Mouse (Mus musculus) cerebellum, adult 2 months (tissue): Measurements from ENCODE around the gene Dgke. TPM values are rescaled to one million over a fixed set of nuclear protein-coding genes. Genes with fewer than 3 reads are reported as not detected.
A peak's percentile ranks its signal among the peaks of the same experiment; 100 is the strongest.
"Not testable (repeated sequence)": the region's sequence is repeated elsewhere in the genome, so short reads cannot be mapped to it uniquely, and the experiment has no call there.

Experiments used
- DNase-seq, 2 experiments: peaks; one replicate each; pipeline ENCODE4 v3.0.0; 2021
- H3K27ac ChIP-seq: fragments of 200-500 bp; 2 replicates; pipeline ENCODE4 v1.5.1; 2012; ENCODE audit warnings: low read length, control low read depth, inconsistent platforms; ENCODE audit not compliant: insufficient read depth
- H3K27me3 ChIP-seq: fragments of 200-500 bp; 2 replicates; pipeline ENCODE4 v1.6.1; 2012; ENCODE audit warnings: inconsistent platforms, mild to moderate bottlenecking, low read length, moderate library complexity; ENCODE audit not compliant: control insufficient read depth, insufficient read depth
- H3K4me1 ChIP-seq: fragments of 200-500 bp; 2 replicates; pipeline ENCODE4 v1.6.1; 2011; ENCODE audit warnings: low read length; ENCODE audit not compliant: control insufficient read depth, insufficient read depth
- H3K4me3 ChIP-seq: fragments of 200-500 bp; replicated peaks from 2 replicates; pipeline ENCODE3; 2011; ENCODE audit warnings: mild to moderate bottlenecking, low read depth, low read length, control low read depth; ENCODE audit not compliant: insufficient read depth
- CTCF ChIP-seq: fragments of 200-500 bp; IDR thresholded peaks from 2 replicates; pipeline ENCODE4 v1.5.1; 2011; ENCODE audit warnings: low read depth, mild to moderate bottlenecking, control low read depth, low read length, moderate library complexity, borderline replicate concordance; ENCODE audit not compliant: insufficient read depth
- POLR2A ChIP-seq: fragments of 200-500 bp; IDR thresholded peaks from 2 replicates; pipeline ENCODE4 v1.6.1; 2011; ENCODE audit warnings: low read length, control low read depth, borderline replicate concordance; ENCODE audit not compliant: insufficient read depth
- WGBS: fragments of 180-500 bp; shearing (Covaris S2); methylation state at CpG from one replicate; pipeline ENCODE4 v1.1.7; 2018; 5-methylcytosine and 5-hydroxymethylcytosine counted together
- polyA plus RNA-seq: library from polyadenylated mRNA; depleted of rRNA; stranded (reverse); fragments of >200 nt; gene quantifications from 2 replicates; pipeline ENCODE4 v1.2.3, GENCODE M21; 2012

Gene Dgke
- polyA plus RNA-seq, 1 experiment: 34.0 TPM

GRCm38 (mm10) chr11:89002068-89002467 is 64.6 kb downstream of the Dgke start:
- Histone ChIP-seq H3K4me1 (no peaks in the 10 kb centered on the region), H3K27ac (no peak overlapping the region), H3K27me3 (no peaks in the 10 kb centered on the region), H3K4me3 (no peak overlapping the region)
- WGBS: 73% methylated on average over 5 of the region's 5 CpGs
- TF ChIP-seq POLR2A (no peak), CTCF (no peak)
- no peak for DNase-seq

- Histone ChIP-seq H3K27ac (no peak overlapping the region), H3K4me1 (no peaks in the 10 kb centered on the region), H3K4me3 (no peak overlapping the region), H3K27me3 (no peaks in the 10 kb centered on the region)
- TF ChIP-seq CTCF (no peak), POLR2A (no peak)
- DNase-seq: no peak
- 85% methylated on average over 7 of the region's 7 CpGs for WGBS
These were observed 65.1 kb downstream of the Dgke start for GRCm38 (mm10) chr11:89001569-89001968.

GRCm38 (mm10) chr11:89000527-89000819 is 66.2 kb downstream of the Dgke start:
- H3K27ac ChIP-seq: no peak overlapping the region
- no peaks in the 10 kb centered on the region for H3K27me3 ChIP-seq
- no peak for TF ChIP-seq POLR2A
- no peak for TF ChIP-seq CTCF
- H3K4me3 ChIP-seq: no peak overlapping the region
- no peaks in the 10 kb centered on the region for H3K4me1 ChIP-seq
- no peak for DNase-seq

GRCm38 (mm10) chr11:88999723-89000526 is 66.7 kb downstream of the Dgke start:
- no peak overlapping the region for H3K27ac ChIP-seq
- no peaks in the 10 kb centered on the region for H3K4me1 ChIP-seq
- H3K4me3 ChIP-seq: no peak overlapping the region
- H3K27me3 ChIP-seq: no peaks in the 10 kb centered on the region
- DNase-seq: no peak
- WGBS: 51% methylated on average over 33 of the region's 33 CpGs
- TF ChIP-seq CTCF (no peak), POLR2A (no peak)

- H3K27me3 ChIP-seq: no peaks in the 10 kb centered on the region
- WGBS: 10% methylated on average over 48 of the region's 48 CpGs
- H3K4me3 ChIP-seq: peak within 1 kb of the TSS; percentile 25
- H3K4me1 ChIP-seq: no peaks in the 10 kb centered on the region
- TF ChIP-seq CTCF: no peak
- TF ChIP-seq POLR2A: no peak
- no peak for DNase-seq
- H3K27ac ChIP-seq: no peak within 1 kb of the TSS
These were observed 67.5 kb downstream of the Dgke start, which contains the start of gene Trim25 for GRCm38 (mm10) chr11:88998974-88999722. Gene Trim25 (plus strand): TSS chr11:88999376.

- Histone ChIP-seq H3K4me1 (no peaks in the 10 kb centered on the region), H3K27ac (no peak overlapping the region), H3K27me3 (no peaks in the 10 kb centered on the region), H3K4me3 (no peak overlapping the region)
- no peak for TF ChIP-seq POLR2A
- no peak for TF ChIP-seq CTCF
- WGBS: 38% methylated on average over 3 of the region's 3 CpGs
- DNase-seq: no peak
These were observed 68.2 kb downstream of the Dgke start for GRCm38 (mm10) chr11:88998406-88998805.

GRCm38 (mm10) chr11:88997343-88997742 is 69.3 kb downstream of the Dgke start:
- H3K4me1 ChIP-seq, H3K4me3 ChIP-seq, DNase-seq, H3K27ac ChIP-seq, H3K27me3 ChIP-seq: not testable (repeated sequence)
- 87% methylated on average over 5 of the region's 5 CpGs for WGBS

- no peak for TF ChIP-seq POLR2A
- no peak for TF ChIP-seq CTCF
- H3K4me3 ChIP-seq: no peak overlapping the region
- no peaks in the 10 kb centered on the region; the same call in 1 of the 2 replicates for H3K4me1 ChIP-seq
- WGBS: 54% methylated on average over 7 of the region's 7 CpGs
- no peak for DNase-seq
- H3K27ac ChIP-seq: no peak overlapping the region
- H3K27me3 ChIP-seq: no peaks in the 10 kb centered on the region
These were observed 70.2 kb downstream of the Dgke start for GRCm38 (mm10) chr11:88996427-88996826.
